Mouse (Mus musculus): Measurements from ENCODE around the gene Gys1. TPM values are rescaled to one million over a fixed set of nuclear protein-coding genes. Genes with fewer than 3 reads are reported as not detected.

Gys1 gene
- total RNA-seq, 2 experiments from 2014 or later, result 20.3 to 27.1 TPM

Other genes starting within 250 kb of the Gys1 start
Only the 30 nearest of the 32 such genes appear.
- gene Ccdc155, start 230.0 kb upstream of the Gys1 start, total RNA-seq (2014; fragmentation: Nextera tagmentation), result not detected in 2 replicates
- 0.26 and 0.67 TPM in 2 replicates for gene Ccdc155, start 230.0 kb upstream of the Gys1 start, total RNA-seq (2017)
- gene Dkkl1, start 222.7 kb upstream of the Gys1 start, total RNA-seq (2014; fragmentation: Nextera tagmentation), result 2.3 and 9.5 TPM in 2 replicates
- gene Dkkl1, start 222.7 kb upstream of the Gys1 start, total RNA-seq (2017), result 0.77 TPM in 1 of 2 replicates, not detected in the other
- 0.62 TPM in 1 of 2 replicates, not detected in the other for gene Tead2, start 219.1 kb upstream of the Gys1 start, total RNA-seq (2014; fragmentation: Nextera tagmentation)
- not detected in 2 replicates for gene Tead2, start 219.1 kb upstream of the Gys1 start, total RNA-seq (2017)
- 104 and 177 TPM in 2 replicates for gene Cd37, start 195.7 kb upstream of the Gys1 start, total RNA-seq (2014; fragmentation: Nextera tagmentation)
- gene Cd37, start 195.7 kb upstream of the Gys1 start, total RNA-seq (2017), result 59.5 and 69.2 TPM in 2 replicates
- not detected in 2 replicates for gene Slc6a16, start 193.8 kb upstream of the Gys1 start, total RNA-seq (2014; fragmentation: Nextera tagmentation)
- not detected in 2 replicates for gene Slc6a16, start 193.8 kb upstream of the Gys1 start, total RNA-seq (2017)
- gene Slc6a21, start 157.3 kb upstream of the Gys1 start, total RNA-seq (2014; fragmentation: Nextera tagmentation), result not detected in 2 replicates
- not detected in 2 replicates for gene Slc6a21, start 157.3 kb upstream of the Gys1 start, total RNA-seq (2017)
- 5.4 and 6.3 TPM in 2 replicates for gene Trpm4, start 101.1 kb upstream of the Gys1 start, total RNA-seq (2014; fragmentation: Nextera tagmentation)
- 2.4 and 3.9 TPM in 2 replicates for gene Trpm4, start 101.1 kb upstream of the Gys1 start, total RNA-seq (2017)
- gene Hrc, start 99.6 kb upstream of the Gys1 start, total RNA-seq (2014; fragmentation: Nextera tagmentation), result not detected in 2 replicates
- not detected in 2 replicates for gene Hrc, start 99.6 kb upstream of the Gys1 start, total RNA-seq (2017)
- 1.2 TPM in 1 of 2 replicates, not detected in the other for gene Ppfia3, start 67.8 kb upstream of the Gys1 start, total RNA-seq (2014; fragmentation: Nextera tagmentation)
- gene Ppfia3, start 67.8 kb upstream of the Gys1 start, total RNA-seq (2017), result not detected in 2 replicates
- gene Lin7b, start 64.3 kb upstream of the Gys1 start, total RNA-seq (2014; fragmentation: Nextera tagmentation), result not detected in 2 replicates
- 1.9 TPM in 1 of 2 replicates, not detected in the other for gene Lin7b, start 64.3 kb upstream of the Gys1 start, total RNA-seq (2017)
- 259 and 270 TPM in 2 replicates for gene Snrnp70, start 39.1 kb upstream of the Gys1 start, total RNA-seq (2014; fragmentation: Nextera tagmentation)
- gene Snrnp70, start 39.1 kb upstream of the Gys1 start, total RNA-seq (2017), result 374 and 382 TPM in 2 replicates
- not detected in 2 replicates for gene Kcna7, start 29.2 kb upstream of the Gys1 start, total RNA-seq (2014; fragmentation: Nextera tagmentation)
- not detected in 2 replicates for gene Kcna7, start 29.2 kb upstream of the Gys1 start, total RNA-seq (2017)
- gene Ntf5, start 21.1 kb upstream of the Gys1 start, total RNA-seq (2014; fragmentation: Nextera tagmentation), result not detected in 2 replicates
- not detected in 2 replicates for gene Ntf5, start 21.1 kb upstream of the Gys1 start, total RNA-seq (2017)
- gene Lhb, start 14.0 kb upstream of the Gys1 start, total RNA-seq (2014; fragmentation: Nextera tagmentation), result not detected in 2 replicates
- not detected in 2 replicates for gene Lhb, start 14.0 kb upstream of the Gys1 start, total RNA-seq (2017)
- 90.0 and 147 TPM in 2 replicates for gene Ruvbl2, start 3.3 kb downstream of the Gys1 start, total RNA-seq (2014; fragmentation: Nextera tagmentation)
- 191 and 250 TPM in 2 replicates for gene Ruvbl2, start 3.3 kb downstream of the Gys1 start, total RNA-seq (2017)
- 1,113 and 1,886 TPM in 2 replicates for gene Ftl1, start 25.0 kb downstream of the Gys1 start, total RNA-seq (2014; fragmentation: Nextera tagmentation)
- gene Ftl1, start 25.0 kb downstream of the Gys1 start, total RNA-seq (2017), result 1,040 and 1,064 TPM in 2 replicates
- 39.3 and 51.9 TPM in 2 replicates for gene Bax, start 32.1 kb downstream of the Gys1 start, total RNA-seq (2014; fragmentation: Nextera tagmentation)
- 28.7 and 34.2 TPM in 2 replicates for gene Bax, start 32.1 kb downstream of the Gys1 start, total RNA-seq (2017)
- gene Tulp2, start 47.0 kb downstream of the Gys1 start, total RNA-seq (2014; fragmentation: Nextera tagmentation), result not detected in 2 replicates
- not detected in 2 replicates for gene Tulp2, start 47.0 kb downstream of the Gys1 start, total RNA-seq (2017)
- not detected in 2 replicates for gene Gm45808, start 52.0 kb downstream of the Gys1 start, total RNA-seq (2014; fragmentation: Nextera tagmentation)
- not detected in 2 replicates for gene Gm45808, start 52.0 kb downstream of the Gys1 start, total RNA-seq (2017)
- gene Dhdh, start 54.0 kb downstream of the Gys1 start, total RNA-seq (2014; fragmentation: Nextera tagmentation), result 29.3 and 31.1 TPM in 2 replicates
- gene Dhdh, start 54.0 kb downstream of the Gys1 start, total RNA-seq (2017), result 18.4 and 20.2 TPM in 2 replicates
- gene Nucb1, start 75.6 kb downstream of the Gys1 start, total RNA-seq (2014; fragmentation: Nextera tagmentation), result 184 and 207 TPM in 2 replicates
- 316 and 398 TPM in 2 replicates for gene Nucb1, start 75.6 kb downstream of the Gys1 start, total RNA-seq (2017)
- 8.3 and 22.1 TPM in 2 replicates for gene Ppp1r15a, start 91.4 kb downstream of the Gys1 start, total RNA-seq (2014; fragmentation: Nextera tagmentation)
- gene Ppp1r15a, start 91.4 kb downstream of the Gys1 start, total RNA-seq (2017), result 51.1 and 54.9 TPM in 2 replicates
- gene Plekha4, start 91.5 kb downstream of the Gys1 start, total RNA-seq (2014; fragmentation: Nextera tagmentation), result not detected in 2 replicates
- 0.26 TPM in 1 of 2 replicates, not detected in the other for gene Plekha4, start 91.5 kb downstream of the Gys1 start, total RNA-seq (2017)
- gene Hsd17b14, start 120.0 kb downstream of the Gys1 start, total RNA-seq (2014; fragmentation: Nextera tagmentation), result 4.4 TPM in 1 of 2 replicates, not detected in the other
- 0.26 and 0.41 TPM in 2 replicates for gene Hsd17b14, start 120.0 kb downstream of the Gys1 start, total RNA-seq (2017)
- 69.1 and 81.6 TPM in 2 replicates for gene Bcat2, start 135.3 kb downstream of the Gys1 start, total RNA-seq (2014; fragmentation: Nextera tagmentation)
- gene Bcat2, start 135.3 kb downstream of the Gys1 start, total RNA-seq (2017), result 38.9 and 42.7 TPM in 2 replicates
- not detected in 2 replicates for gene Fgf21, start 180.6 kb downstream of the Gys1 start, total RNA-seq (2014; fragmentation: Nextera tagmentation)
- gene Fgf21, start 180.6 kb downstream of the Gys1 start, total RNA-seq (2017), result not detected in 2 replicates
- not detected in 2 replicates for gene Fut1, start 182.4 kb downstream of the Gys1 start, total RNA-seq (2014; fragmentation: Nextera tagmentation)
- not detected in 2 replicates for gene Fut1, start 182.4 kb downstream of the Gys1 start, total RNA-seq (2017)
- not detected in 2 replicates for gene Izumo1, start 187.0 kb downstream of the Gys1 start, total RNA-seq (2014; fragmentation: Nextera tagmentation)
- 0.34 TPM in 1 of 2 replicates, not detected in the other for gene Izumo1, start 187.0 kb downstream of the Gys1 start, total RNA-seq (2017)
- 0.15 TPM in 1 of 2 replicates, not detected in the other for gene Rasip1, start 192.6 kb downstream of the Gys1 start, total RNA-seq (2014; fragmentation: Nextera tagmentation)
- 0.93 TPM in 1 of 2 replicates, not detected in the other for gene Rasip1, start 192.6 kb downstream of the Gys1 start, total RNA-seq (2017)
- not detected in 2 replicates for gene Mamstr, start 205.1 kb downstream of the Gys1 start, total RNA-seq (2014; fragmentation: Nextera tagmentation)
- gene Mamstr, start 205.1 kb downstream of the Gys1 start, total RNA-seq (2017), result 0.36 TPM in 1 of 2 replicates, not detected in the other